Mouse (Mus musculus): Measurements from ENCODE around the gene Trim17. TPM values are rescaled to one million over a fixed set of nuclear protein-coding genes. Genes with fewer than 3 reads are reported as not detected.

Gene Trim17
- 0.36 and 0.73 TPM in 2 replicates for polyA plus RNA-seq (2014; fragmentation: Nextera tagmentation; extraction: Ambion mirVana)

GRCm38 (mm10) chr11:58954420-58955142, at the start of gene Trim17, which contains the start of gene Hist3h2a:
Trim17 (plus strand) TSS chr11:58954685.
Hist3h2a (plus strand) TSS chr11:58954685.
- peak; percentile 92 for ATAC-seq (ENCODE audit: low FRiP score)
- H3K36me3 ChIP-seq (ENCODE audit: control insufficient read depth, insufficient read depth, low read length), result no peaks in the 10 kb centered on the region
- peak within 1 kb of the TSS; percentile 67 for H3K4me3 ChIP-seq (ENCODE audit: low read depth, low read length)
- peak within 1 kb of the TSS; percentile 84 for H3K9ac ChIP-seq (ENCODE audit: low read depth, low read length)
- peak within 1 kb of the TSS; percentile 96 for H3K4me2 ChIP-seq (replicated peaks; ENCODE audit: low read depth, low read length)
- H3K9me3 ChIP-seq (ENCODE audit: control insufficient read depth, low read length), result no peaks in the 10 kb centered on the region
- no peaks in the 10 kb centered on the region for H3K27me3 ChIP-seq (ENCODE audit: control insufficient read depth, insufficient read depth, low read length)
- under 1% methylated on average over 49 of the region's 49 CpGs for WGBS
- peaks cover 5% of the 10 kb centered on the region for H3K4me1 ChIP-seq (replicated peaks; ENCODE audit: control insufficient read depth, insufficient read depth, low read length)
- DNase-seq (ENCODE audit: low spot score), result peak; percentile 89
- peak within 1 kb of the TSS; percentile 99 for H3K27ac ChIP-seq (ENCODE audit: low read depth, low read length)

GRCm38 (mm10) chr11:58904838-58905237, 49.6 kb upstream of the Trim17 start:
- H3K27ac ChIP-seq (ENCODE audit: low read depth, low read length), result no peak overlapping the region
- H3K4me2 ChIP-seq (replicated peaks; ENCODE audit: low read depth, low read length), result no peak overlapping the region
- H3K9me3 ChIP-seq (ENCODE audit: control insufficient read depth, low read length), result no peaks in the 10 kb centered on the region
- H3K9ac ChIP-seq (ENCODE audit: low read depth, low read length), result no peak overlapping the region
- H3K36me3 ChIP-seq (ENCODE audit: control insufficient read depth, insufficient read depth, low read length), result peaks cover 4% of the 10 kb centered on the region; the same call in 1 of the 2 replicates
- H3K4me1 ChIP-seq (replicated peaks; ENCODE audit: control insufficient read depth, insufficient read depth, low read length), result no peaks in the 10 kb centered on the region
- DNase-seq (ENCODE audit: low spot score) (peak; percentile 28), ATAC-seq (ENCODE audit: low FRiP score) (no peak)
- WGBS, result 49% methylated on average over 6 of the region's 6 CpGs
- H3K4me3 ChIP-seq (ENCODE audit: low read depth, low read length), result no peak overlapping the region
- H3K27me3 ChIP-seq (ENCODE audit: control insufficient read depth, insufficient read depth, low read length), result no peaks in the 10 kb centered on the region

GRCm38 (mm10) chr11:58913776-58914175, 40.7 kb upstream of the Trim17 start:
- ATAC-seq (ENCODE audit: low FRiP score) (no peak), DNase-seq (ENCODE audit: low spot score) (no peak)
- Histone ChIP-seq H3K9me3 (ENCODE audit: control insufficient read depth, low read length) (no peaks in the 10 kb centered on the region), H3K4me2 (replicated peaks; ENCODE audit: low read depth, low read length) (no peak overlapping the region), H3K4me1 (replicated peaks; ENCODE audit: control insufficient read depth, insufficient read depth, low read length) (no peaks in the 10 kb centered on the region), H3K36me3 (ENCODE audit: control insufficient read depth, insufficient read depth, low read length) (no peaks in the 10 kb centered on the region), H3K27ac (ENCODE audit: low read depth, low read length) (no peak overlapping the region), H3K27me3 (ENCODE audit: control insufficient read depth, insufficient read depth, low read length) (no peaks in the 10 kb centered on the region), H3K9ac (ENCODE audit: low read depth, low read length) (no peak overlapping the region), H3K4me3 (ENCODE audit: low read depth, low read length) (no peak overlapping the region)
- WGBS, result 92% methylated on average over 1 of the region's 1 CpGs

- Histone ChIP-seq H3K4me3 (ENCODE audit: low read depth, low read length) (peak overlapping the region; percentile 21), H3K27me3 (ENCODE audit: control insufficient read depth, insufficient read depth, low read length) (no peaks in the 10 kb centered on the region), H3K36me3 (ENCODE audit: control insufficient read depth, insufficient read depth, low read length) (no peaks in the 10 kb centered on the region), H3K4me2 (replicated peaks; ENCODE audit: low read depth, low read length) (peak overlapping the region; percentile 40), H3K9me3 (ENCODE audit: control insufficient read depth, low read length) (no peaks in the 10 kb centered on the region), H3K9ac (ENCODE audit: low read depth, low read length) (peak overlapping the region; percentile 55), H3K4me1 (replicated peaks; ENCODE audit: control insufficient read depth, insufficient read depth, low read length) (no peaks in the 10 kb centered on the region), H3K27ac (ENCODE audit: low read depth, low read length) (no peak overlapping the region)
- no peak for ATAC-seq (ENCODE audit: low FRiP score)
- DNase-seq (ENCODE audit: low spot score), result peak; percentile 71
- WGBS, result 23% methylated on average over 17 of the region's 17 CpGs
Measured at GRCm38 (mm10) chr11:58914461-58915028, 39.9 kb upstream of the Trim17 start.

GRCm38 (mm10) chr11:58916879-58917744, 37.4 kb upstream of the Trim17 start:
- Histone ChIP-seq H3K9me3 (ENCODE audit: control insufficient read depth, low read length) (no peaks in the 10 kb centered on the region), H3K27ac (ENCODE audit: low read depth, low read length) (no peak overlapping the region), H3K9ac (ENCODE audit: low read depth, low read length) (no peak overlapping the region), H3K4me1 (replicated peaks; ENCODE audit: control insufficient read depth, insufficient read depth, low read length) (no peaks in the 10 kb centered on the region), H3K27me3 (ENCODE audit: control insufficient read depth, insufficient read depth, low read length) (no peaks in the 10 kb centered on the region), H3K4me3 (ENCODE audit: low read depth, low read length) (no peak overlapping the region), H3K4me2 (replicated peaks; ENCODE audit: low read depth, low read length) (no peak overlapping the region), H3K36me3 (ENCODE audit: control insufficient read depth, insufficient read depth, low read length) (no peaks in the 10 kb centered on the region)
- DNase-seq (ENCODE audit: low spot score) (peak; percentile 69), ATAC-seq (ENCODE audit: low FRiP score) (no peak)
- WGBS, result 59% methylated on average over 14 of the region's 14 CpGs

GRCm38 (mm10) chr11:58917745-58918366, 36.6 kb upstream of the Trim17 start, which contains the start of gene Btnl10:
Btnl10 (plus strand) TSS chr11:58917908.
- no peak for ATAC-seq (ENCODE audit: low FRiP score)
- no peak within 1 kb of the TSS for H3K27ac ChIP-seq (ENCODE audit: low read depth, low read length)
- H3K9me3 ChIP-seq (ENCODE audit: control insufficient read depth, low read length), result no peaks in the 10 kb centered on the region
- 87% methylated on average over 12 of the region's 12 CpGs for WGBS
- H3K36me3 ChIP-seq (ENCODE audit: control insufficient read depth, insufficient read depth, low read length), result no peaks in the 10 kb centered on the region
- no peak for DNase-seq (ENCODE audit: low spot score)
- no peak within 1 kb of the TSS for H3K9ac ChIP-seq (ENCODE audit: low read depth, low read length)
- no peaks in the 10 kb centered on the region for H3K27me3 ChIP-seq (ENCODE audit: control insufficient read depth, insufficient read depth, low read length)
- H3K4me3 ChIP-seq (ENCODE audit: low read depth, low read length), result no peak within 1 kb of the TSS
- H3K4me1 ChIP-seq (replicated peaks; ENCODE audit: control insufficient read depth, insufficient read depth, low read length), result no peaks in the 10 kb centered on the region
- no peak within 1 kb of the TSS for H3K4me2 ChIP-seq (replicated peaks; ENCODE audit: low read depth, low read length)

- Histone ChIP-seq H3K27ac (ENCODE audit: low read depth, low read length) (no peak overlapping the region), H3K9ac (ENCODE audit: low read depth, low read length) (no peak overlapping the region), H3K4me3 (ENCODE audit: low read depth, low read length) (no peak overlapping the region), H3K4me1 (replicated peaks; ENCODE audit: control insufficient read depth, insufficient read depth, low read length) (no peaks in the 10 kb centered on the region), H3K27me3 (ENCODE audit: control insufficient read depth, insufficient read depth, low read length) (no peaks in the 10 kb centered on the region), H3K9me3 (ENCODE audit: control insufficient read depth, low read length) (no peaks in the 10 kb centered on the region), H3K4me2 (replicated peaks; ENCODE audit: low read depth, low read length) (no peak overlapping the region), H3K36me3 (ENCODE audit: control insufficient read depth, insufficient read depth, low read length) (no peaks in the 10 kb centered on the region)
- WGBS, result 79% methylated on average over 5 of the region's 5 CpGs
- DNase-seq (ENCODE audit: low spot score) (no peak), ATAC-seq (ENCODE audit: low FRiP score) (no peak)
Measured at GRCm38 (mm10) chr11:58918759-58919158, 35.7 kb upstream of the Trim17 start.

- WGBS, result 84% methylated on average over 9 of the region's 9 CpGs
- H3K4me1 ChIP-seq (replicated peaks; ENCODE audit: control insufficient read depth, insufficient read depth, low read length), result no peaks in the 10 kb centered on the region
- DNase-seq (ENCODE audit: low spot score), result no peak
- H3K27ac ChIP-seq (ENCODE audit: low read depth, low read length), result no peak overlapping the region
- no peaks in the 10 kb centered on the region for H3K27me3 ChIP-seq (ENCODE audit: control insufficient read depth, insufficient read depth, low read length)
- no peak overlapping the region for H3K4me2 ChIP-seq (replicated peaks; ENCODE audit: low read depth, low read length)
- no peak overlapping the region for H3K4me3 ChIP-seq (ENCODE audit: low read depth, low read length)
- H3K36me3 ChIP-seq (ENCODE audit: control insufficient read depth, insufficient read depth, low read length), result no peaks in the 10 kb centered on the region
- no peaks in the 10 kb centered on the region for H3K9me3 ChIP-seq (ENCODE audit: control insufficient read depth, low read length)
- no peak for ATAC-seq (ENCODE audit: low FRiP score)
- no peak overlapping the region for H3K9ac ChIP-seq (ENCODE audit: low read depth, low read length)
Measured at GRCm38 (mm10) chr11:58922420-58922819, 32.1 kb upstream of the Trim17 start.

Data from hindbrain, embryonic 11.5 days (tissue).